Mouse (Mus musculus): ENCODE measurements around the gene Arsg.
"Not testable (repeated sequence)": the region's sequence is repeated elsewhere in the genome, so short reads cannot be mapped to it uniquely, and the experiment has no call there.

The Arsg gene

GRCm38 (mm10) chr11:109591511-109591910, 118.3 kb downstream of the Arsg start:
- no peak for DNase-seq

DNA sequence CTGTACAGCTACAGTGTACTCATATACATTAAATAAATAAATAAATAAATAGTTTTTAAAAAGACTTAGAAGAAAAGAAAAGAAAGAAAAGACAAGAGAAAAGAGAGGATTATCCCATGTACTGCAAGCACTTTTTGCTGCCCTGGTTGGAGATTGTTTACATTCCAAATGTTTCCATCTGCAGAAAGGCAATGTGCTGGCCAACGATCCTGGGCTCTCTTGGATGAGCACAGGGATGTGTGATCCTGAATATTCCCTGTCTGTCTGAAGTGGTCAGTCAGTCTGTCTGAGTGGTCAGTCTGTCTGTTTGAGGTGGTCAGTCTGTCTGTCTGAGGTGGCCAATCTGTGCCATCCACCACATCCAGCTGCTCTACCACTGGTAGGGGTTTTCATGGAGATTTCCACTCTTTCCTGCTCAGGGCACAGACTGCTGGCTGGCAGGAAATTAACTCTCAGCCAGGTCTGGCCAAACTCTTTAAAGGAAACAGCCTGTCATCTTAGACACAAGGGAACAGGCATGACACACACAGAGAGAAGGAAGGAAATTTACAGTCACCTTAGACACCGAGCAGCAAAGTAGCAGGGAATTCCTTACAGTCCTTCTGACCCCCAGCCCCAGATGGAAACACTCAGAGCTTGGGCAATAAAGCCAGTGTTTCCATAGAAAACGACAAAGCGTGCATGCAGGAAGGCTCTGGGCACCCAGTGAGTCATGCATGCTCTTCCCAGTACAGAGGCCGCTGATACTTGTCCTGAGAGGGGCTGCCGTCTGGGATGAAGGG, 120.2 kb downstream of the Arsg start:
- no peak for DNase-seq

- no peak for DNase-seq
Observed at GRCm38 (mm10) chr11:109594761-109595160, 121.6 kb downstream of the Arsg start.

DNA sequence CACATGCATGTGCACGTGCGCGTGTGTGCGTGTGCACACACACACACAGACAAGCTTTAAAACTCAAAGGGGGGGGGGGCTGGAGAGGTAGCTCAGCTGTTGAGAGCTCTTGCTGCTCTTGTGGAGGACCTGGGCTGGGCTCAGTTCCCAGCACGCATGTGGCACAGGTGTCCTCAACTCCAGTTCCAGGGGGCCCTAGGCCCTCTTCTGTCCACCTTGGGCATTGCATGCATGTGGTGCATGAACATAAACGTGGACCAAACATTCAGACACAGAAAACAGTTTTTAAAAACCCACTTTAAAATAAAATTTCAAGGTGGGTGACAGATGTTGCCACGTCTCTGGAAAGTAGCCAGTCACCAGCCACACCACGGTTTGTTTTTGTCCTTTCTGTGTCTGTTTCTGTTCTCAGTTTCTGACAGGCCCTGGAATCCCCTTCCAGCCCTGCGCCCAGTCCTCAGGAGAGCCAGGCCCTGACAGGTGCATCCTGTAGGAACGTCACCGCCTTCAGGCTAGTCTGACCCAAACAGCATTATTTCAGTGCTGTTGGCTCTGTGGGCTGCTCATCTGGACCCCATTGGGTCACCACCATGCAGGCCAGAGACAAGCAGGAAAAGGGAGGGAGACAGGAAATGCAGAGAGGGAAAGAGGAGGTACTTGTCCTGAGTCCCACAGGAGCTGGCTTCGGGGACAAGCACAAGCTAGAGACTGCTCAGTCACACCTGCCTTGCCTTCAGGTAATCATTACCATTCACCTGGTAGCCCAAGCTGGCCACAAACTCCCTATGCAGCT, 125.8 kb downstream of the Arsg start:
- no peak for DNase-seq

GRCm38 (mm10) chr11:109607600-109607999, 134.4 kb downstream of the Arsg start:
- no peak for DNase-seq

GRCm38 (mm10) chr11:109608976-109609625, 135.9 kb downstream of the Arsg start:
- no peak for DNase-seq

DNA sequence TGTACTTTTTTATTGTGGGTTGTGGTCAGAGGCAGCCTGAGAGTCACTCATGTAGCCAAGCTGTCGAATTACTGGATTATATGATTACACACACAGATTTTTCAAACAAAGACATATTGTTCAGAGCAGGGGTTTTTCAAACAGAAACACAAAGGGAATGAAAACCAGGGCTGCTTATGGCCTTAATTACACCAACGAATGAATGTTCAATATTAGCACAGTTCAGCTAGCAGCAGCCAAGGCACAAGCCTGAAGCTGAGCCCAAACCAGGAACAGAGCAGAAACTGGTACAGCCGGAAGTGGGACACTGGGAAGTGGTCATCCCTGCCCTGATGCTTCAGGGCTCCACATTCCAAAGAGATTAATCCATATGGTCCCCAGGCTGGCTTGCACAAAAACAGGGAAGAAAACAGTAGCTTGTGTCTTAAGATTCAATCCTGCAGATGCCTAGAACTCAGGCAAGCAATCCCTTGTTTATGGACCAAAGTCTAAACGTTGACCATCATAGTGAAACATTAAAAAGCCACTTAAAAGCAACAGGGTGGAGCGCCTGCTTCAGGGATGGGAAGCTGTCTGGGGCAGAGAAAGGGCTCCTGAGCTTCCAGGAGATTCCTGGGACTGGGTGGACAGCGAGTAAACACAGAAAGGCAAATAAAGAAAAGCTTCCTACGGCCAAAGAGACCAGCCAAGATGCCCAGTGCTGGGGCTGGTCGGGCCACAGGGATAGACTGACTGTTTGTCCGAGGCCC, 137.0 kb downstream of the Arsg start:
- DNase-seq: no peak

DNA sequence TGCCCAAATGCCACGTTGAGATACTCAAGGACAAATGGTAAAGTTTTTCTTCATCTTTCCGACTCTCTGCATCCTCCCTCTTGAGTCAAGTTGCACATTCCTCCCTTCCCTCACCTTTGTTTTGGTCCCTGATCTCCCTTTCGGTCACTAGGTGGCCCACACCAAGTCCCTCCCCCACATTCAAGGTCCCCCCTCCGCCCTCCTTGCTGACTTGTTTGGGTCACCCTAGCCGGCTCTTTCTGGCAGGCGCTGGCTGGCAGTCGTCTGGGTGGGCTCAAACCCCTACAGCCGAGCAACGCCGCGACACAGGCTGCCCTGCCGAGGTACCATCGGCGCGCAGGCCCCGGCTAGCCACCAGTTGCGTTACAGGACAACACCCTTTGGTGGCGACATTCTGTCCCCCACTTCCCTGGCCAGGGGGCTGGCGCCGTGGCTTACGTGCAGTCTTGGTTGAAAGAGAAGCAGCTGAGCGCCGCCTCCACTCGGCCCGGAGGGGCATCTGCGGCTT, 137.7 kb downstream of the Arsg start:
- no peak for DNase-seq

DNA sequence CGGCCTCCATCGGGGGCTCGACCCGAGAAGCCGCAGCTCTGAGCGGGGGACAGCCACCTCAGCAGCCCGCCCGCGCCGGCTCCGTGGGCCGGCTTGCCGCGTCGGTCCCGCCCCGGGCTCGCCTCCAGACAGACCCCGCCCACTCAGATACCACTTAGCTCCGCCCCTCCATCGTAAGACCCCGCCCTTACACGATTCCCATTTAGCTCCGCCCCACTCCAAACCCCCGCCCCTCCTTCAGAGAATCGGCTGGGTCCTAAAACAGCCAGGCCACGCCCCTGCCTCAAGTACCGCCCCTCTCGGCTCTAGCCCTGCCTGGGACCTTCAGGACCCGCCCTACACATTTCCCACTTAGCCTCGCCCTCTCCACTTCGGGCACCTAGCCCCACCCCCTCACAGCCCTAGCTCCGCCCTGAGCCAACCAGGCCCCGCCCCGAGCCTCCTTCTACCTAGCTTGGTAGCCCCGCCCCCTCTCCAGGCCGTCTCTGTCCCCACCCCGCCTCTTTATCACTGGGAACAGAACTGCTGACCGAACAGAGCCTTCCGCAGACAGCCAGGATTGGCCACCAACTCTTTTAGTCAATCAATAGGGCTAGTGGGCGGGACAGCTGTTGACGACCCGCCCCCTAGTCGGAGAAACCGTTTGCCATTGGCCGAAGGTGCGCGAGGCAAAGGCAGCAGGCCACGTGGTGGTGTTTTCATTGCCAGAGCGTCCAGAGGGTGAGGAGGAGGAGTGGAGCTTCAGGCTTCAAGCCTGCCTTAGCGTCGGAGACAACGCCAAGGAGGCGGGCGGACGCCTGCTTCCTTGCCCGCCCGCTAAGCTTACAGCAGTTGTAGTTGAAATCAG, 138.4 kb downstream of the Arsg start, which contains the start of gene Wipi1:
Gene Wipi1 (minus strand): TSS at position 665 of the 847 bp plus-strand sequence.
- DNase-seq: peak; percentile 100

- DNase-seq: no peak
Observed at GRCm38 (mm10) chr11:109612871-109613529, 139.8 kb downstream of the Arsg start.

- DNase-seq: no peak
Observed at GRCm38 (mm10) chr11:109615286-109615685, 142.1 kb downstream of the Arsg start.

DNA sequence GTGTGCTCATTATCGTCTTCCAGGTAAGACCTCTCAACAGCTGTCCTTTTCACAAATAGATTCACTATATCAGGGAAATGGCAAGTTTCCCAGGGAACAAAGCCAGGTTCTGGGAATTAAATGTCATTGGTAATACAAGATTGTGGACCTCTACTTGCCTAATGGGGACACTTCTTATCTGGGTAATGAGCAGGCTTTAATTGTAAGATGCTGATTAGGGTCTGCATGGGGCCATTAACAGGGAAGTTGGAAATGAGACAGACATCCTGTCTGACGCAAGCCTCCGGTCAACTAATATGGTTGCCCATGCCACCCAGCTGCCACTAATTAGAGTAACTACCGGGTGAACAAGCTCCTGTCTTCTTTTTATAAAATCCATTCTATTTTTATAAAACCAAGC, 143.2 kb downstream of the Arsg start:
- DNase-seq: no peak

DNA sequence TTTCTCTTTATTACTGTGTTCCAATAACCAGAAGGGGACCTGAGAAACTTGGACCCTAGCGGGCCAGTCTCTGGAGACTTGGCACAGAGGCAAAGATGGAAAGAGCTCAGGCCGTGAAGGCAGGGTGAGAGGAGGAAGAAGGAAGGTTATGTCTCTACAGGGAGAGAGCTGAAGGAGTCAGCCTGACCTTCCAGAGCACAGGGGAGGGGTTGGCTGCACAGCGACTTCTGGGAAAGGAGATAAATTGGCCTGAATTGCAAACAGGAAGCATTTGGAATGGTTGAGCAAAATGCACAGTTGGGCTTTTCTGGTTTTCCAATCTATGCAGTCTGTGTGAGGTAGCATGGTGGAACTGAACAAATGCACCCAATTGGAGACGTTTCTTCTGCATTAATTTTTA, 143.6 kb downstream of the Arsg start:
- DNase-seq: no peak

DNA sequence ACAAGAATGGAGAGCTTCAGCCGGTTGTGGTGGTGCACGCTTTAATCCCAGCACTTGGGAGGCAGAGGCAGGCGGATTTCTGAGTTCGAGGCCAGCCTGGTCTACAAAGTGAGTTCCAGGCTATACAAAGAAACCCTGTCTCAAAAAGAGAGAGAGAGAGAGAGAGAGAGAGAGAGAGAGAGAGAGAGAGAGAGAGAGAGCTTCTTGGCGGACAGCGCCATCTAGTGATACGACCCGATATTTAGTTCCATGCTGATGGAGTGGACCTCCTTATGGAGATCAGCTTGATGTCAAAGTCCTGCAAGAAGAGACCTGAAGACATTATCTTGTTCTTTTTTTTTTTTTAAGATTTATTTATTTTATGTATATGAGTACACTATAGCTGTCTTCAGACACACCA, 145.9 kb downstream of the Arsg start:
- not testable (repeated sequence) for DNase-seq

DNA sequence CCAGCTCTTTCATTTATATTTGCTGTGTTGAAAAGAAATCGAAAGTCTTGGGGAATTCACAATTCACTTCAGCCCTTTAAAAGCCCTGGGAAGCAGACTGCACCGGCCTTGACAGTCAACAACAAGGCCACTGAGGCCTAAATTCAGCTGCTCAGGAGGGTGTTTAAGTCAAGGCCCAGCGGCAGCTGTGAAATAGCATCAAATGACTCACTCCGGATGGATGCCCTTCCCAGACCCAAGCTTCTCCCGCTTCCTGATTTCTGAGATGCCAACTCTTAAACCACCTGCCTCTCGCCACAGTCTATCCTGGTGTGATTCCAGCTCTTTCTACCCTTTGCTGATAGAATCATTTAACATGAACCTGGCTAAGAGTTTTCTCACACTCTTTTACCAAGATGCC, 147.2 kb downstream of the Arsg start:
- no peak for DNase-seq

DNA sequence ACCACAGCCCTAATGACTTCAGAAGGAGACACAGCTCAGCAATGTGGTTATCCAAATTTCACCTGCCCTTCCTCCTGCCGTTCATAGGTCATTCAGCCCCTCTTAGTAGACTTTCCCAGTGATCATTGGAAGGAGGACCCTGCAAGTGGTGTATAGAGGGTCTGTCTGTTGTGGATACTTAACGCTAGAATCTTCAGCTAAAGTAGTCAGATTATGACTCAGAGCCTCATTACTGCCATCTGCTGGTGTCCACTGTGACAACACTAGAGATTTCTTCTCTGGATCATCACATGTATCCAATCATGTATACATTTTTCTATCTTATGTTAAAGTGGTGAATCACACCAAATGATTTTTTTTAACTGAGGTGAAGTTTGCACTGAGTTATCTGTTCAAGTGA, 148.0 kb downstream of the Arsg start:
- DNase-seq: no peak

DNA sequence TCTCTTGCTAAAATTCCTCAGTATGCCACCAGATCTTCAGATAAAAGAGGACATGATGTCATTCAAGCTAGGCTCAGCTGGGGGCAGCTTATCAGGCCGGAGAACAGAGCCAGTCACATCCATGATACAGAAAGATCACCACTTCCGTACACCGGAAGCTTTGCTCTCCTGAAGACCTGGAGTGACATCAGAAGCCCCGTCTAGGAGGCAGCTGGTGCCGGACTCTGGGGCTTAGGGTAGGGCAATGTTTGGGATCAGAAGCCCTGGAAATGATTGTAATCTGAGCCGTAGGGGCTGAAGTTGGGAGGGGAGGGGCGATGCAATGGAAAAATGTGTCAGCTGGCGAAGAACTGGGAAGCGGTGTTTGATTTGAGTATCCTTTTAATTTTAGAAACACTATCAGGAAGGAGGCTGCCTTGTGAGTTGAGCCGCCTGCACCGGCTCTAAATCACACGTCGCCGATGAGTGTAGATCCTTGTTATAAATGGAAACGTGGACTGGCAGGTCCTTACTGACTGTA, 149.4 kb downstream of the Arsg start:
- no peak for DNase-seq
